Mouse (Mus musculus): ENCODE results near the gene Fam167b.
A peak's percentile ranks its signal among the peaks of the same experiment; 100 is the strongest.
"Not testable (repeated sequence)": the region's sequence is repeated elsewhere in the genome, so short reads cannot be mapped to it uniquely, and the experiment has no call there.

Gene Fam167b

GRCm38 (mm10) chr4:129557256-129557808 lies 21.0 kb downstream of the Fam167b start:
- no peak for DNase-seq

GRCm38 (mm10) chr4:129556532-129557223 lies 21.7 kb downstream of the Fam167b start:
- DNase-seq: peak; percentile 91 to 92

- DNase-seq: no peak
Measured at GRCm38 (mm10) chr4:129555862-129556531, 22.4 kb downstream of the Fam167b start.

DNA sequence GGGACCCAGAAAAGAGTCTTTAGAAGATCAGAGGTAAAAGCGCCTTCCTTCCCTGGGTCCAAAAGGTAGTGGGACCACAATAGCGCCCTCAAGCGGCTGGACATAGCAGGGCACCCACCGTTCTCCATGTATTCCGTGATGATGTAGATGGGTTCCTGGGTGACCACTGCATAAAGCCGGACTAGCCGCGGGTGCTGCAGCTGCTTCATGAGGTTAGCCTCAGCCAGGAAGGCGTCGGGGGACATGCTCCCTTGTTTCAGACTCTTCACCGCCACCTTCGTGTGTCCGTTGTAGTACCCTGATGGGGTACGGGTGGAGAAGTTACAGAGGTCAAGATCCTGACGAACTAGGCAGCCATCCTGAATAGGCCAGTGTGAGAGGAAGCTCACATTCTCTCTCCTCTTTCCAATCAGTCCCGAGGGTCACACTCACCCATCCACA lies 22.9 kb downstream of the Fam167b start:
- DNase-seq: peak; percentile 78

- not testable (repeated sequence) for DNase-seq
Measured at GRCm38 (mm10) chr4:129554512-129554911, 23.8 kb downstream of the Fam167b start.

- DNase-seq: no peak
Measured at GRCm38 (mm10) chr4:129550295-129550694, 28.1 kb downstream of the Fam167b start.

DNA sequence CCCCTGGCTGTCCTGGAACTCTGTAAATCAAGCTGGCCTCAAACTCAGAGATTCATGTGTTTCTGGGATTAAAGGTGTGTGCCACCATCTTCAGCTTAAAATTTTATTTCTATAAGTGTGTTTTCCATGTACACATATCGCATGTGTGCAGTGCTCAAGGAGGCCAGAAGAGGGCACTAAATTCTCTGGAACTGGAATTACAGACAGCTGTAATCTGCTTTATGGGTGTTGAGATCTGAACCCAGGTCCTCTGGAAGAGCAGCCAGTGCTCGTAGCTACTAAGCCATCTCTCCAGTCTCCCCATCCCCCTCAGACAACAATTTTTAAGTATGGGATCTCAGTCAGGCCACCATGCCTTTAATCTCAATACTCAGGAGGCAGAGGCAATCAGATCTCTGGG lies 29.0 kb downstream of the Fam167b start:
- DNase-seq: peak; percentile 71 to 76

DNA sequence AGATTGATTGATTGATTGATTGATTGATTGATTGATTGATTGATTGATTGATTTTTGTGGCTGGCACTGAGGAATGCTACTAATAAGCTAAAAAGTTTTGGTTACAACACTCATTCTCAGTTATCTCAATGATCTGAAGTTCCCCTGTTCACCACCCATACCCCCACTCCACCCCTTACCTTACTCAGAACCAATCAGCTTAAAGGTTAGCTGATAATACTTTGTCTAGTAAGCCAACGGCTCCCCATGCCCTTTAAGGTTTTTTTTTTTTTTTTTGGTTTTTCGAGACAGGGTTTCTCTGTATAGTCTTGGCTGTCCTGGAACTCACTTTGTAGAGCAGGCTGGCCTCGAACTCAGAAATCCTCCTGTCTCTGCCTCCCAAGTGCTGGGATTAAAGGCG lies 30.7 kb downstream of the Fam167b start:
- DNase-seq: not testable (repeated sequence)

DNA sequence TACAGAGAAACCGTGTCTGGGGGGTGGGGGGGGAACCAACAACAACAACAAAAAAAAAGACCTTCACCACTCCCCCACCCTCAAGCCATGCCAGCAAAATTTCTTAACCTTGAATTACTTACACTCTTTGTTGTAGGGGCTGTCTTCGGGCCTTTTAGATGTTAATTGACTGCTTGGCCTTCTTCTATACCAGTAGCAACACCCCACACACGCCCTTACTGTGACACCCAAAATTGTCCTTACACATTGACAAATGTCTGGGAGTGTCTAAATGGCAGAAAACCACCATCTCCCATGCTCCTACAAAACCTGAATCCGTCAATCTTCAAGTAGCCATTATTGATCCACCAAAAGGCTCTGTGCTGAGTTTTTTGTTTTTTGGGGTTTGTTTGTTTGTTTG lies 34.2 kb downstream of the Fam167b start:
- no peak for DNase-seq

- DNase-seq: peak; percentile 97
Measured at GRCm38 (mm10) chr4:129542592-129543141, 35.7 kb downstream of the Fam167b start, which contains the start of gene Hdac1. TSS of gene Hdac1 (minus strand) at chr4:129542713.

- DNase-seq: peak; percentile 39 to 41
Measured at GRCm38 (mm10) chr4:129541868-129542591, 36.3 kb downstream of the Fam167b start.

DNA sequence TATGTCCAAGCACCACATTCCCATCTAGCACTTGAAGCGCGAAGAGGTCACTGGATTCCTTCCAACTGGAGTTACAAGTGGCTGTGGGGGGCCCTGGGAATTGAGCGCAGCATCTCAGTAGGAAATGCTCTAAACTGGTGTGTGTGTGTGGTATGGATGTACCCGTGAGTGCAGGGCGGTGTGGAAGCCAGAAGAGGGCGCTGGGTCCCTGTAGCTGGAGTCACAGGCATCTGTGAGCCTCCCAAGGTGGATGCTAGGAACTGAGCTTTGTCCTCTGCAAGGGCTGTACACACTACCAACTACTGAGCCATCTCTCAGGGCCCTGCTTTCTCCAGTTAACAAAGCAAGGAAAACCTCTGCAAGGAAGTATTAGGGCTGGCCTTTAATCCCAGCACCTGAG lies 38.3 kb downstream of the Fam167b start:
- peak; percentile 65 to 73 for DNase-seq

DNA sequence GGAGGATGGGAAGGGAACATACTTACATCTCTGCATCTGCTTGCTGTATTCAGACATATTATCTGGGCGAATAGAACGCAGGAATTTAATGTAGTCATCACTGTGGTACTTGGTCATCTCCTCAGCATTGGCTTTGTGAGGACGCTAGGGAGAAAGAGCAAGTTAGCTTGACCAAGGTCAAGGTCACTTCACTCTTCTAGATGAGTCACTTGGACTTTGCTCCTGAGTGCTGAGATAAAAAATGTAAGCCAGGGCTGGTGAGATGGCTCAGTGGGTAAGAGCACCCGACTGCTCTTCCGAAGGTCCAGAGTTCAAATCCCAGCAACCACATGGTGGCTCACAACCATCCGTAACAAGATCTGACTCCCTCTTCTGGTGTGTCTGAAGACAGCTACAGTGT lies 49.4 kb downstream of the Fam167b start:
- not testable (repeated sequence) for DNase-seq

Measured in B cell, adult 2 months (primary cell).